Mouse (Mus musculus): ENCODE data around the gene Mau2.

DNA sequence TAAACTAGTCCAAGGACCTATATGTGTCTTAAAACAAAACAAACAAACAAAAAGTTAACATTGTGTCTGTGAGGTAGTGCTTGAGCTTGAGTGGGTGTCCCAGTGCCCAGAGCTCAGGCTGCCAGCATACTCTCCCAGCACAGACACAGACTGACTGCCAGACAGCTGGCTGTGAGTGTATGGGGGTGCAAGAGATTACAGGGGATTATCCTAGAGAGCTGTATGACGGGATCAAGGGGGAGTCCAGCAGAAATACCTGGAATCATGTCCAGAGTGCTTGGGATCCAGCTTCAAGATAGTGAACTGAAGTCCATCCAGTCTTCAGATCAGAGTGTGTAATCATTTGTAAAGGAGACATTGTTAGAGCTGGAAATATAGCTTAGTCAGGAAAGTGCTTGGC, 15.2 kb upstream of the Mau2 start:
- no peak for TF ChIP-seq CTCF (IDR thresholded peaks at IDR 0.05; ENCODE audit: low read depth, low read length)
- TF ChIP-seq POLR2A (IDR thresholded peaks at IDR 0.05; ENCODE audit: insufficient read depth, low read length): no peak

All from ES-Bruce4 (cell line).